Mouse (Mus musculus): ENCODE measurements around the gene Fbxw21. TPM values are rescaled to one million over a fixed set of nuclear protein-coding genes. Genes with fewer than 3 reads are reported as not detected.

The Fbxw21 gene
- total RNA-seq, 2 experiments from 2014 or later = not detected

DNA sequence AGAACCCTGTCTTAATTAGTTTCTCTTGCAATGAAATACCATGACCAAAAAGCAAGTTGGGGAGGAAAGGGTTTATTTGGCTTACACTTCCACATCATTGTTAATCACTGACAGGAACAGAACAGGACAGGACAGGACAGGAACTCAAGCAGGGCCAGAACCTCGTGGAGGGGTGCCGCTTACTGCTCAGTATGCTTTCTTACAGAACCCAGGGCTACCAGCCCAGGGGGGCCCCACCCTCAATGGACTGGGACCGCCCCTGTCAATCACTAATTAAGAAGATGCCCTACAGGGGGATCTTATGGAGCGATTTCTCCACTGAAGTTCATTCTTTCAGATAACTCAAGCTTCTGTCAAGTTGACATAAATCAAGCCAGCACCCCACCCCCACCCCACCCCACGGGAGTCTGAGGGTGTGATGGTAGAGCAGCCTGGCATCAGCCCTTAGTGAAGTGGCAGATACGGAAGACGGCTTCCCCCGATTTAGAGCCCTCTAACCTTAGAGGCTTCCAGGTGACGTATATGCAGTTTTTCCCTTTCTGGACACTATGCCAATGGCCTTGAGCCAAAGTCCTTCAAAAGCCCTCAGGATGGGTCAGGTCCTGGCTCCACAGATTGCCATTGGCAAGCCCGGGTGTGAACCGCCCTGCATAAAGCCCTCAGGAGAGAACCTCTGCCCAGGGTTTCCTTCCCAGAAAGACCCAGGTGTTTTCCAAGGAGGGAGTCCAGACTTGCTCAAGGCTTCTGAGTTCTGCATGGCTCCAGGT lies 67.9 kb downstream of the Fbxw21 start:
- intact Hi-C loops (cut with DNase I) = no loop called here
- no peak for DNase-seq (ENCODE audit: low spot score)

DNA sequence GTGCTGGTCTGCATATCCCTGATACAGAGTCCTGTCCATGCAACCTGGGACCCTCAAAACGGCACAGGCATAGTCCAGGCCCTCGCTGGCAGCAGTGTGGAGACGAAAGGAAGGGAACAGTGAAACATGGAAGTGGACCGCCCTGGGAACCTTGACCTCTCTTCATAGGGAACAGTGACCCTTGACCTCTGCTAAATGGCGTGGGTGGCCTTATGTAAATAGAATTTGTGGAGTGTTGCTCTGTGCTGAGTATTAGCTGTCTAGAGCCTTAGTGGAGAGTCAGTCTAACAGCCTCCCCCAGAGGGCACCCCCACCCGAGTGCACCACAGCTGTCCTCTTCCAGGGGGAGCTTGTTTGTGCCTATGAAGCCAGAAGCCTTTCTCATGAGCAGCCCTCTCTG lies 69.0 kb downstream of the Fbxw21 start:
- intact Hi-C loops (cut with DNase I) = no loop called here
- DNase-seq (ENCODE audit: low spot score) = no peak

DNA sequence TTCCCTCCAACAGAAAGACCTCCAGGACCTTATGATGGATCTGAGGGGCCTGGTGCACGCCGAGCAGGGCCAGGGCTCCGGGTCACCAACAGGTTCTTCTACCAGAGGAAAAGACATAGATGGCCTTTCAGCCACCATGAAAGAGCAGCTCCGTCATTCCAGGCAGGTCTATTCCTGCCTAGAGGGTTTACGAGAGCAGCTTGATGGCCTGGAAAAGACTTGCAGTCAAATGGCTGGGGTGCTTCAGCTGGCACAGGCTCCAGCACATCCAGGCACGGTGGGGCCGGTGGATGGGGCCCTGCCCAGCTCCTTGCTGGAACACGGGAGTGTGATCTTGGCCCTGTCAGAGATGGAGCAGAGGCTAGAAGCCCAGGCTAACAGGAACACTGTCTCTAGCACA lies 70.0 kb downstream of the Fbxw21 start:
- intact Hi-C loops (cut with DNase I) = no loop called here
- DNase-seq (ENCODE audit: low spot score) = no peak

DNA sequence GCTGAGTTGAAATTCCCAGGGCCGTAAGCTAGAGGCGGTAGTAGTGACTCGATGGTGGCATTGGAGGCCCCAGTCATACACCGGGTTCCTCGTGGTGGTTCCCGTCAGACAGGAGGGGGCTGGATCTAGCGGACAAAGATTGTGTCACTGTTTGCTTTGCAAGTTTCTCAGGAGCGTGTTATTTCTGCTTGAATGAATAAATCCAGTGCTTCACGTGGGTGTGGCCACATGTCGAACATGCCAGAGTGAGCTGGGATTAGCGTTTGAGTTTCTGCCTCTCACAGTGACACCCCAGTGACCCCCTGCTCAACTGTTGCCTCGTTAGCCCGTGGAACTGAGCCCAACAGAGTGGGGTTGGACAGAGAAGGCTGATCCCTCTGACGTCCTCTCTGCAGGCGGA lies 71.4 kb downstream of the Fbxw21 start:
- intact Hi-C loops (cut with DNase I) = no loop called here
- DNase-seq (ENCODE audit: low spot score) = no peak

Other genes with a start within 250 kb of the Fbxw21 start
- gene Tmem89, start 247.4 kb downstream of the Fbxw21 start, total RNA-seq (2021) = not detected
- gene Uqcrc1, start 225.4 kb downstream of the Fbxw21 start, total RNA-seq (2021) = 1,000 to 10,000 TPM; 2,451 to 2,563 TPM
- under 1 TPM; 0.23 to 0.61 TPM for gene Col7a1, start 208.5 kb downstream of the Fbxw21 start, total RNA-seq (2021)
- not detected for gene Ucn2, start 176.0 kb downstream of the Fbxw21 start, total RNA-seq (2021)
- 1 to 10 TPM; 2.3 to 2.7 TPM for gene Pfkfb4, start 170.3 kb downstream of the Fbxw21 start, total RNA-seq (2021)
- 10 to 100 TPM; 43.0 to 43.2 TPM for gene Shisa5, start 123.5 kb downstream of the Fbxw21 start, total RNA-seq (2021)
- 10 to 100 TPM; 11.9 to 12.9 TPM for gene Trex1, start 102.3 kb downstream of the Fbxw21 start, total RNA-seq (2021)
- gene Atrip, start 87.9 kb downstream of the Fbxw21 start, total RNA-seq (2021) = 1 to 10 TPM; 6.7 to 7.1 TPM
- gene Ccdc51, start 79.5 kb downstream of the Fbxw21 start, total RNA-seq (2021) = 10 to 100 TPM; 11.5 to 12.2 TPM
- 100 to 1,000 TPM; 243 to 255 TPM for gene Tma7, start 79.5 kb downstream of the Fbxw21 start, total RNA-seq (2021)
- 10 to 100 TPM; 21.1 to 22.9 TPM for gene Plxnb1, start 66.7 kb downstream of the Fbxw21 start, total RNA-seq (2021)
- not detected for gene Fbxw13, start 33.9 kb upstream of the Fbxw21 start, total RNA-seq (2021)
- gene Fbxw20, start 72.7 kb upstream of the Fbxw21 start, total RNA-seq (2021) = not detected
- gene Fbxw14, start 125.6 kb upstream of the Fbxw21 start, total RNA-seq (2021) = not detected
- gene Fbxw28, start 177.6 kb upstream of the Fbxw21 start, total RNA-seq (2021) = not detected
- gene Fbxw22, start 242.3 kb upstream of the Fbxw21 start, total RNA-seq (2021) = not detected